Mouse (Mus musculus): Measurements from ENCODE around the gene Hist2h2aa1. TPM values are rescaled to one million over a fixed set of nuclear protein-coding genes. Genes with fewer than 3 reads are reported as not detected.

The Hist2h2aa1 gene
- total and polyA plus RNA-seq, 3 experiments, result 0.64 to 1,515 (median 113) TPM

DNA sequence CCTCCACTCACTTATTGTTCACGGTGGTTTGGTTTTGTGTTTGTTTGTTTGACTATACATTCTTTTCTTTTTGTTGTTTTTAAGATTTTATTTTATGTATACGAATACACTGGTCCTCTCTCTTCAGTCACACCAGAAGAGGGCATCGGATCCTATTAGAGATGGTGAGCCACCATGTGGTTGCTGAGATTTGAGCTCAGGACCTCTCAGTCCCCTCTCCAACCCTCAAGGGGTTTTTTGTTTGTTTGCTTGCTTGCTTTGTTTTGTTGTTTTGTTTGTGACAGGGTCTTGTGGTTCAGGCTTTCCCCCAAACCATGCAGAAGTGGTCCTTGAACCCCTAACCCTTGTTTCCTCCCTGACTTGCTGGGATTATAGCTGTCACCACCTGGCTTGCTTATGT, 16.3 kb downstream of the Hist2h2aa1 start (continued):
- TF ChIP-seq MXI1 (IDR thresholded peaks at IDR 0.05; ENCODE audit: low read depth, low read length) (0 out of 2 replicates have a peak, but pooled peaks have one; percentile 23), KAT2A (IDR thresholded peaks at IDR 0.05; ENCODE audit: insufficient replicate concordance, low read length) (no peak), ZKSCAN1 (IDR thresholded peaks at IDR 0.05; ENCODE audit: borderline replicate concordance, low read depth, low read length) (no peak), RCOR1 (conservative IDR thresholded peaks at IDR 0.05; ENCODE audit: low read depth, low read length) (no peak), BHLHE40 (IDR thresholded peaks at IDR 0.05; ENCODE audit: low read depth, low read length) (no peak), JUN (IDR thresholded peaks at IDR 0.05; ENCODE audit: insufficient read depth, low read depth, low read length) (no peak), IRF4 (IDR thresholded peaks at IDR 0.05; ENCODE audit: low read depth, low read length) (no peak)

DNA sequence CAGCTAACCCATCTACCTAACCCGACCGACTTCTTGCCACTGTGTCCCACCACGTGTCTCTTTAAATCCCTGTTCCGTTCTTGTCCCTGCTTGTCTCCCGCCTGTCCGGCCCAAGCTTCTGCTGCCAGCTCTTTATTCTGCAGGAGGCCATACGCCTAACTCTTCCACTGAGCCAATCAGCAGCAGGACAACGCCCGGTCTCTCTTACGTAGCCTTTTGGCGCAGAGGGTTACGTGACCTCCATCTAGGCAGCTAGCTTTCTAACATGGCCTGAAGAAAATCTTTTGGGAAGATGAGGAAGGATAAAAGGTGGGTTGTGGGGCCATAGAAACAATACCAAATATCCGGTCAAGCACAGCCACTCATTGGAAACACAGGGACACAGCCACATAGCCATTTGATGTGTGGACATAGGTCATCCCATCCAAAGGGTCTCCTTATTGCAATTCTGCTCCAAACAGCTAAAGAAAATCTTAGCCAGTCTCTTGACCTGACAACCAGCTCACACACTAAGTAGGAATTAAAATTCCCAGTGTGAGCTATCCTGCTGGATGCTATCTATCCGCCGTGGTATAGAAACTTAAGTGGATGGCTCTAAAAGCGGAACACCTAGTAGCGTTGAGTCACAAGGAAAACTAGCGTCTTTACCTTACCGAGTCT, 17.0 kb downstream of the Hist2h2aa1 start:
- peak overlapping the region; percentile 81 for H3K4me2 ChIP-seq (ENCODE audit: insufficient read depth, low read depth, poor library complexity, severe bottlenecking)
- peak; percentile 82 for TF ChIP-seq TBP (conservative IDR thresholded peaks at IDR 0.05; ENCODE audit: low read depth, low read length)
- TF ChIP-seq PAX5 (IDR thresholded peaks at IDR 0.05; ENCODE audit: low read length), result no peak
- no peak for TF ChIP-seq JUN (IDR thresholded peaks at IDR 0.05; ENCODE audit: insufficient read depth, low read depth, low read length)
- peak; percentile 78 for TF ChIP-seq POLR2A (IDR thresholded peaks at IDR 0.05; ENCODE audit: low read depth, low read length)
- peak; percentile 62; the same call in 1 of the 2 replicates for TF ChIP-seq MYC (IDR thresholded peaks at IDR 0.05; ENCODE audit: low read depth, low read length)
- TF ChIP-seq JUND (conservative IDR thresholded peaks at IDR 0.05; ENCODE audit: low read depth, low read length), result no peak
- TF ChIP-seq ETS1 (conservative IDR thresholded peaks at IDR 0.05; ENCODE audit: low read depth, low read length), result no peak
- TF ChIP-seq EP300 (IDR thresholded peaks at IDR 0.05; ENCODE audit: low read length), result no peak
- no peak; the same call in 1 of the 2 replicates for TF ChIP-seq NELFE (IDR thresholded peaks at IDR 0.05; ENCODE audit: low read depth, low read length)
- TF ChIP-seq BHLHE40 (IDR thresholded peaks at IDR 0.05; ENCODE audit: low read depth, low read length), result no peak; the same call in 1 of the 2 replicates
- peak; percentile 54; the same call in 1 of the 2 replicates for TF ChIP-seq CHD2 (IDR thresholded peaks at IDR 0.05; ENCODE audit: low read length)
- 0 out of 2 replicates have a peak, but pooled peaks have one; percentile 36 for TF ChIP-seq RCOR1 (conservative IDR thresholded peaks at IDR 0.05; ENCODE audit: low read depth, low read length)
- no peak for TF ChIP-seq UBTF (IDR thresholded peaks at IDR 0.05; ENCODE audit: low read depth, low read length)
- peak; percentile 92 for TF ChIP-seq CHD1 (IDR thresholded peaks at IDR 0.05; ENCODE audit: low read depth, low read length)
- TF ChIP-seq CTCF (conservative IDR thresholded peaks at IDR 0.05 in 1 of 2, IDR thresholded peaks at IDR 0.05 in 1 of 2; ENCODE audit: low read depth in 2 of 2, low read length in 2 of 2), result no peak
- TF ChIP-seq POLR2AphosphoS2 (IDR thresholded peaks at IDR 0.05; ENCODE audit: low read depth, low read length), result peak; percentile 100
- no peak for TF ChIP-seq KAT2A (IDR thresholded peaks at IDR 0.05; ENCODE audit: insufficient replicate concordance, low read length)
- TF ChIP-seq TCF12 (IDR thresholded peaks at IDR 0.05; ENCODE audit: low read depth, low read length), result peak; percentile 10; the same call in 1 of the 2 replicates
- peak; percentile 87 for TF ChIP-seq MAX (IDR thresholded peaks at IDR 0.05; ENCODE audit: low read length)
- TF ChIP-seq USF1 (IDR thresholded peaks at IDR 0.05; ENCODE audit: low read depth, low read length), result no peak
- 0 out of 2 replicates have a peak, but pooled peaks have one; percentile 45 for TF ChIP-seq IRF4 (IDR thresholded peaks at IDR 0.05; ENCODE audit: low read depth, low read length)
- TF ChIP-seq MXI1 (IDR thresholded peaks at IDR 0.05; ENCODE audit: low read depth, low read length), result peak; percentile 79; the same call in 1 of the 2 replicates
- no peak; the same call in 1 of the 2 replicates for TF ChIP-seq ZMIZ1 (IDR thresholded peaks at IDR 0.05; ENCODE audit: low read depth, low read length)
- TF ChIP-seq MEF2A (IDR thresholded peaks at IDR 0.05; ENCODE audit: borderline replicate concordance, low read depth, low read length), result no peak; the same call in 1 of the 2 replicates
- no peak; the same call in 1 of the 2 replicates for TF ChIP-seq HCFC1 (IDR thresholded peaks at IDR 0.05; ENCODE audit: low read depth, low read length)
- H3K79me2 ChIP-seq (replicated peaks; ENCODE audit: control insufficient read depth, extremely low read depth, insufficient read depth, poor library complexity, severe bottlenecking), result 0 out of 2 replicates have a peak, but pooled peaks cover 10% of the 10 kb centered on the region
- DNase-seq (ENCODE audit: extremely low read depth), result peak; percentile 90
- peak overlapping the region; percentile 62 to 67 (median 63) for H3K4me3 ChIP-seq (replicated peaks in 1 of 3; ENCODE audit: low read depth in 2 of 3, low read length in 2 of 3, poor library complexity in 1 of 3)
- H3K9me3 ChIP-seq (replicated peaks; ENCODE audit: low read length), result no peaks in the 10 kb centered on the region
- no peaks in the 10 kb centered on the region for H3K36me3 ChIP-seq (replicated peaks in 1 of 2; ENCODE audit: control insufficient read depth in 1 of 2, insufficient read depth in 1 of 2, low read length in 1 of 2)
- dilution Hi-C loops (cut with MboI; ENCODE audit: extremely low pct_ligation_motif_present, extremely low pct_unique_long_range_greater_than_20kb, low sequenced_read_pairs) (no loop called here), in situ Hi-C loops (cut with MboI; ENCODE audit: low pct_ligation_motif_present, low pct_unique_long_range_greater_than_20kb, low sequenced_read_pairs) (no loop called here)
- H3K4me1 ChIP-seq (ENCODE audit: control insufficient read depth in 1 of 2, insufficient read depth in 2 of 2), result peaks cover 0 to 40% of the 10 kb centered on the region in 2 experiments; a peak in 3 of 4 replicates
- no peaks in the 10 kb centered on the region for H3K27me3 ChIP-seq (replicated peaks)
- peak overlapping the region; percentile 85 for H3K9ac ChIP-seq (ENCODE audit: insufficient read depth, low read depth)
- H3K27ac ChIP-seq (ENCODE audit: insufficient read depth, low read depth), result peak overlapping the region; percentile 98

All from CH12.LX (cell line).